Mouse (Mus musculus): ENCODE measurements around the gene Il21r.

The Il21r gene

GRCm38 (mm10) chr7:125575738-125576540, 27.3 kb upstream of the Il21r start:
- 94% methylated on average over 16 of the region's 16 CpGs for WGBS

- WGBS: 74% methylated on average over 7 of the region's 7 CpGs
These were observed 26.2 kb upstream of the Il21r start for GRCm38 (mm10) chr7:125576982-125577381.

GRCm38 (mm10) chr7:125577486-125578088, 25.6 kb upstream of the Il21r start:
- WGBS: 93% methylated on average over 11 of the region's 11 CpGs

- WGBS: 95% methylated on average over 3 of the region's 3 CpGs
These were observed 25.1 kb upstream of the Il21r start for GRCm38 (mm10) chr7:125578106-125578505.

- WGBS: 82% methylated on average over 9 of the region's 9 CpGs
These were observed 23.5 kb upstream of the Il21r start for GRCm38 (mm10) chr7:125579545-125580219.

GRCm38 (mm10) chr7:125580220-125580549, 23.0 kb upstream of the Il21r start:
- WGBS: 98% methylated on average over 1 of the region's 1 CpGs

GRCm38 (mm10) chr7:125580625-125581316, 22.5 kb upstream of the Il21r start:
- 9% methylated on average over 16 of the region's 16 CpGs for WGBS

GRCm38 (mm10) chr7:125581317-125581672, 21.9 kb upstream of the Il21r start:
- 1% methylated on average over 21 of the region's 21 CpGs for WGBS

GRCm38 (mm10) chr7:125583325-125584004, 19.8 kb upstream of the Il21r start:
- WGBS: 77% methylated on average over 6 of the region's 6 CpGs

GRCm38 (mm10) chr7:125584005-125584369, 19.2 kb upstream of the Il21r start:
- 92% methylated on average over 5 of the region's 5 CpGs for WGBS

- 98% methylated on average over 23 of the region's 23 CpGs for WGBS
These were observed 16.9 kb upstream of the Il21r start for GRCm38 (mm10) chr7:125586355-125586754.

GRCm38 (mm10) chr7:125588721-125589120, 14.5 kb upstream of the Il21r start:
- 87% methylated on average over 4 of the region's 4 CpGs for WGBS

GRCm38 (mm10) chr7:125589896-125590295, 13.3 kb upstream of the Il21r start:
- WGBS: 92% methylated on average over 7 of the region's 7 CpGs

GRCm38 (mm10) chr7:125593831-125594230, 9.4 kb upstream of the Il21r start:
- 90% methylated on average over 4 of the region's 4 CpGs for WGBS

- WGBS: 71% methylated on average over 3 of the region's 3 CpGs
These were observed 6.8 kb upstream of the Il21r start for GRCm38 (mm10) chr7:125596406-125596805.

- 71% methylated on average over 9 of the region's 9 CpGs for WGBS
These were observed 6.1 kb upstream of the Il21r start for GRCm38 (mm10) chr7:125597083-125597482.

GRCm38 (mm10) chr7:125597516-125598347, 5.5 kb upstream of the Il21r start:
- WGBS: 88% methylated on average over 11 of the region's 11 CpGs

GRCm38 (mm10) chr7:125599373-125599973, 3.8 kb upstream of the Il21r start:
- WGBS: 70% methylated on average over 4 of the region's 4 CpGs

- 74% methylated on average over 10 of the region's 10 CpGs for WGBS
These were observed 3.1 kb upstream of the Il21r start for GRCm38 (mm10) chr7:125600136-125600535.

- WGBS: 66% methylated on average over 6 of the region's 6 CpGs
These were observed 2.5 kb upstream of the Il21r start for GRCm38 (mm10) chr7:125600612-125601279.
